Mouse (Mus musculus): Measurements from ENCODE around the gene Zyx.

Gene Zyx

DNA sequence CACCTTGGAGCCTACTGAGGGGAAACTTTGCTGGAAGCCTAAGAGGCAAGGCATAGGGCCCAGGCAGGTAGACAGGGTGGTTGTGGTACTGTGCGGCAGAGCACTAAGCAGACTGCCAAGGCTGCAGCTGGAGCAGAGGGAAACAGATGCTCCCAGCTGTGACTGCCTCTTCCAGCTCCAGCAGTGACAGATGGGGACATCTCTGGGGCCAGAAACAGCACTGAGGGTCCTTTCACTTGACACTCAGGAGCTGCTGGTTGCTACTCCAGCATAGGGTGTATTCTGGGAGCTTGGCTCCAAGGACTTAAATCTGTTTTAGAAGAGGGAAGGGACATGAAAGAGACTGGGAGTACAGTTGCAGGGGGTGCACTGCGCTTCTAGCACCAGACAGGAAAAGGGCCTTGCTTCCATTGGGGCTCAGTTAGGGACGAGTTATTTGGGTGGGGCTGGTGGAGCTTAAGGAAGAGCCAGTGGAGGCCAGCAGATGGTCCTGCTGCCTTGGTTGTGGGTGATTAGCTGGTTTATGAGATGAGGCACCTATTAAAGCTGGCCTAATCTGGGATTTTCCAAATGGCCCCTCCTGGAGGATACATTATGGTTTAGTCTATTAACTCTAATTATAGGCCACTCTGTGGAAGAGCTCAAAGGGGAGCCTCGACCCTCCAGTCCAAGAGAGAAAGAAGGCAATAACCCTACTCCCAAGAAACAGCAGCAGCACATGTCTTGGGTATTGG lies 21.4 kb downstream of the Zyx start:
- DNase-seq: no peak

DNA sequence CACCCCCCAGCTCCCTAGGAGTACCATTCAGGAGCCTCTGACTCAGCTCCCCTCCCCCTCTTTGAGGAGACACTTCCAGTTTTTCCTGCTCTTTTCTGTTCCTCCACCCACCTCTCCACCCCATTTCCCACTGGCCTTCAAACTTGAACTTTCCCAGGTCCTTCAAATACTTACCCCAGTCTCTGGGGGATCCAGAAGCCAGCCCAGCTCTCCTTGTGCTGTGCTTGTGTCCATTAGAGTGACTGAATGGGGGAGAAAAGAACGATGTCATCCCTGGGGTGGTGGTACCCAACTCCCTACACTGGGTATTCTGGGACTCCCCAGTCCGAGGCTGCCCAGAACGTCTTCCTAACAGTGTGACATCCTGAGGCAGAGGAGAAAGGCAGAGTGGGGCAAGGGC lies 22.6 kb downstream of the Zyx start:
- no peak for DNase-seq

DNA sequence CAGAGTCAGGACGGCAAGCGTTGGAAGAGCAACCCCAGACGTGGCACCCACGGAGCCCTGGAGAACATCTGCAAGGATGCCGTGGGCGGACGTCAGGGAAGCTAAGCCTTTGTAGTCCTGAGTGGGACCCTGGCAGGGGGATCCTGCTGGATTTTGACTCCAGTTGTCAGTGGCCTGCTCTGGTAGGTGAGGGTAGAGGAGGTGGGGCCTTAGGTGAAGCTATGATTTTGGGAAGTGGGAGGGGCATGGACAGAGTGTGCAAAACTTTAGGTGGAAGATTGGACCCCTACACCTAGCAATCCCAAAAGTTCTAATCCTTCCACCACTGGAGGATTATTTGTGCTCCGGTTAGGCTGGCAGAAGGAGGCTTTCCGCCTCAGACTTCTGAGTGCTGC lies 23.0 kb downstream of the Zyx start:
- no peak for DNase-seq

DNA sequence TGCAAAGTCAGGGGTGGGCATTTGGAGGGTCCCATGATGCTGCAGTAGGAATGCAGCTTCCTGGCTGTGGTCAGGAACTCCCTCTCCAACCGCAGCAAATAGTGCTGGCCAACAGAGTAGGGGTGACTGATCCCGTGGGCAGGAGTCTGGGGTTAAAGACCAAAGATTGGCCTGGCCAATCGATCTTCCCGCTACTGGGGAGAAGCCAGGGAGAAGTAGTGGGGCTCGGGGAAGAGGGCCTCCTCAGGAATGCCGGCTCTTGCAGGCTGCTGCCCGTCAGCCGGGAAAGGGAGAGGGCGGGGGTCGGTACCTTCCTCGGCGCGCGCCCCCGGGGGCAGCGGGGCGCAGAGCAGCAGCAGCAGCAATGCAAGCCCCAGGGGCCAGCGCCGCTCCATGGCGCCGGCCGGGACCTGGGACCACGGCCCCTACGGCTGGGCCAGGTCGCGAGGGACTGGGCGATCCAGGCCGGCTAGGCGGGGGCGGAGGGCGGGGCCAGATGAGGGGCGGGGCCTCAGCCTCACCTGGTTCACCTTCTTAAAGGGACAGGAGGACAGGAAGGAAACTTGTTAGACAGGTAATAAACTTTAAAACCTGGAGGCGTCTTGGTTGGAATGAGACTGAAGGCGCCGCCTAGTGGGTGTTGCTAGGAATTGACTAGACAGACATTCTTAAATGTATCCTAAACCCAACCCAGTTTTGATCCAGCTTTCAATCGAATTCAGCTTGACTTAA lies 23.6 kb downstream of the Zyx start, which contains the start of gene Epha1:
Gene Epha1, minus strand, starts transcription at position 453 of the 732 bp plus-strand sequence.
- peak; percentile 75 to 77 for DNase-seq

DNA sequence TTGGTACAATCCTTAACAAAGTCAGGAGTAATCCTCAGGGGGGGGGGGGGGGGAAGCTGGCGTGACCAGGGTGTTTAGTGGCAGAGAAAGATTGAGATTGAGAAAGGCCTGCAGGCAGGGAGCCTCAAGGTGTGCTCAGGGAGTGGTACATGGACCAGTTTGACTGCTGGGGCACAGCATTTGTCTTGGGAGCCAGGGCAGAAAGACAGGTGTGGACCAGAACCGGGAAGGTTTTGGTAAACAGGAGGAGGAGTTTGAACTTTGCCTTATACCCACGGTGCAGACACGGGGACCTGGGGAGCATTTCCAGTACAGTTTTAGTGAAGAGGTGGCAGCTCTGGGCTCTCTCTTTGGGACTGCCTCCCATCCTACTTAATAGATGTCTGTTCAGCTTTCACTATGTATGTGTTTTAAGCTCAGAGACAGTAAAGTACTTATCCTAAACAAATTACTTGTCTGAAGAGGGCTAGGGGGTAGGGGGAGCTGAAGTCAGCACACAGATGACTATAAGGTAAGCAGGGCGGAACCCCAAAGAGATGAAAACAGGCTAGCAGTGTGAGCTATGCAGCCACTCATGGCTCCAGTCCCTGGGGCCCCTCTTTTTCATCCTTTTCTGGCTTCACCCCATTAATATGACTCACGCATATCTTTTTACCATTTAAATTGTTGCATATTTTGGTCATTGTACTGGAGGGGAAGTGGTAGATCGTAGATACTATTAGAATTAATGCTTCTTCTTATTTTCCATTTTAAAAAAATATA lies 24.4 kb downstream of the Zyx start:
- DNase-seq: no peak

DNA sequence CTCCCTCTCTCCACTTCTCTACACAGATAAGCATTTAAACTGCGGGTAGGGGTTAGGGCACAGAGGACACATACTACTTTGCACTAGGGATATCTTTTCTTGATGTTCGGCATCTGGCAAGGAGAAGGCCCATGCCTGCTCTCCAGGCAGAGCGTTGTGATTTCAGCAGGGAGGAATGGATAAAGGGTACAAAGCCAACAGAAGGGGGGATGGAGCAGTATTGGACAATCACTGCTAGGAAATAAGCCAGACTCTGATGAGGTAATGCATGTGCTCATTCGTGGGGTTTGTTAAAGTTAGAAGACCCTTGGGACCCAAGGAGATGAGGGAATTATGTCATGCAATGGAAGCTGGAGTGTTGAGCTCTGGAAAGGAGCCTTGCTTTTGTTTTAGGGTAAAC lies 25.3 kb downstream of the Zyx start:
- DNase-seq: no peak

DNA sequence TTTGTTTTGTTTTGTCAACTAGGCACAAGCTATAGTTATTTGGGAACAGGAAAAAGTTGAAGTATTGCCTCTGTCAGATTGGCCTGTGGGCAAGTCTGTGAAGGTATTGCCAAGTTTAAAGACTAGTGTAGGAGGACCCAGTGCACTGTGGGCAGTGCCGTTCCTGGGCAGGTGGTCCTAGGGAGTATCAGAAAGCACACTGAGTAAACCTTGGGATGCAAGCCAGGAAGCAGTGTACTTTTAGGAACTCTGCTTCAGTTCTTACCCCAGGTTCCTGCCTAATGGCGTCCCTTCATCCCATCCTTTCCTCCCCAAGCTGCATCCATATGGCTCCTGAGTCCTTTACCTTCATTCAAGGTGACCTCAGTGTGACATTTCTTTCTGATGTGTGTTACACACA lies 25.7 kb downstream of the Zyx start:
- no peak for DNase-seq

DNA sequence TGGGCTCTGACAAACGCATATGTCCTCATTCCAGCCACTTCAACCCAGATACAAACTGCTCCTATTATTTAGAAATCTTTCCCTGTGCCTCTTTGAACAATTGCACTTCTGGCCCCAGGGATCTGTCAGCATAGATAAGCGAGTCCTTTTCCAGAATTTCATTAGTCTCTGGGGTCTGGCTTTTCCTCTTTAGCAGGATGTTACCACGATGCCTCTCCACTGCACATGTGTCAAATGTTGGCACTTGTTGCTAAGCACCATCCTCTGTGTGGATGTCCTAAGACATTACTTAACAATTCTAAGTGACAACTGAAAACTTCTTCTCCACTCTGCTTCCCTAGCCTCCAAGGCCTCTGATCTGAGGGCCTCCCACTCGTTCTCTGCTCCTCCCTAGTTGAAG lies 26.6 kb downstream of the Zyx start:
- no peak for DNase-seq

DNA sequence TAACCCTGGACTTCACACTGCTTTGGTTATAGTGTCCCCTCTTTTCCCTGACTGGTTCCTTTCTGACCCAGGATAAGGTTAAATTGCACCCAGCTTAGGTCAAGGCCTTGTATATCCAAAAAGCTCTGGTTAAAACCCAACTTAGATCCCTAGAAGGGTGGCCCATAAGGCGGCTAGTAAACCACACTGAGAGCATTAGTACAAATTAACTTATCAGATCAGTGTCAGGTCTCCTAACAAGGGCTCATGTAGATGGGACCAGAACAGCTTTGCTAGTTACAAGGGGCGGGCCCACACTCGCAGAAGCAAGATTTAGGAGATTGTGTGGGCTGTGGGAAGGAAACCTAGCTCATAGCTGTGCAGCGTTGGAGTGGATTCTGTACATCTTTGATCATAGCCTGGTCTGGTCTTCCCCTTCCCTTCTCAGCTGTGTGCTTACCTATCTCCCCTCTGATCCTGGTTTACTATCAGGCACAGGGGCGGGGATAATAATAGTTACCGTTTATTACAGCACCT lies 27.1 kb downstream of the Zyx start:
- no peak for DNase-seq

DNA sequence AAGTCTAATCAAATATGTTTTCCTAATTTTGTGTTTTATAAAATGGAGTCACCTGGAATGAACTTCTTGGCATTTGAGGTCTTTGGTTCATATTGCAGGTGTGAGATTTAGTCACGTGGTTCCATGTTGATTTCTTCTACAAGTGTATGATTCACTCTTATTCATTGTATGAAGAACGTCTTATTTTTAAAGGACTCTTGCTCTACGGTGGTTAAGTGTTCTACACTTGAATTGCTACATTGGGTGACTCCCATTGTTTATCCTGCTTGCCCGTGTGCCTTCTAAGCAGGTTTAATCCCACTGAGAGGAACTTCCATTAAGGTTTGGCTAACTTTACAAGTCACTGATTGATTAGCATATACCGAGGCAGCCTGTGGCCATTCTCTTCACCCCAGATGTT lies 27.9 kb downstream of the Zyx start:
- DNase-seq: no peak

DNA sequence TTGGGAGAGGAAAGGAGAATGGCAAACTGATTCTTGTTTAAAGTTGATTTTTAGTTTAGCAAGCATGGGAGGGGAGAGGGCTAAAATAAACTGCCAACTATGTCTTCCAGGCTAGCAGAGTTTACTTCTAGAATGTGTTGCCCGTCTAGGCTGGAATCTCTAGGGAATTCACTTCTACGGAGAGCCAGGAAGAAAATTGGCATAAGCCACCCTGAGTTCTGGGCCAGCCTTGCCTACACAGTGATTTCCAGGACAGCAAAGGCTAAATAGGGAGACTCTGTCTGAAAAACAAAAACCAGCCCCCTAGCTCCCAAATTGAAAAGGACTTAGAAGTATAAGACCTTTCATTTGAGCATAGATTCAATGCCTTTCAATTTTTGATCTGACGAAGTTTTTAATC lies 30.1 kb downstream of the Zyx start:
- no peak for DNase-seq

DNA sequence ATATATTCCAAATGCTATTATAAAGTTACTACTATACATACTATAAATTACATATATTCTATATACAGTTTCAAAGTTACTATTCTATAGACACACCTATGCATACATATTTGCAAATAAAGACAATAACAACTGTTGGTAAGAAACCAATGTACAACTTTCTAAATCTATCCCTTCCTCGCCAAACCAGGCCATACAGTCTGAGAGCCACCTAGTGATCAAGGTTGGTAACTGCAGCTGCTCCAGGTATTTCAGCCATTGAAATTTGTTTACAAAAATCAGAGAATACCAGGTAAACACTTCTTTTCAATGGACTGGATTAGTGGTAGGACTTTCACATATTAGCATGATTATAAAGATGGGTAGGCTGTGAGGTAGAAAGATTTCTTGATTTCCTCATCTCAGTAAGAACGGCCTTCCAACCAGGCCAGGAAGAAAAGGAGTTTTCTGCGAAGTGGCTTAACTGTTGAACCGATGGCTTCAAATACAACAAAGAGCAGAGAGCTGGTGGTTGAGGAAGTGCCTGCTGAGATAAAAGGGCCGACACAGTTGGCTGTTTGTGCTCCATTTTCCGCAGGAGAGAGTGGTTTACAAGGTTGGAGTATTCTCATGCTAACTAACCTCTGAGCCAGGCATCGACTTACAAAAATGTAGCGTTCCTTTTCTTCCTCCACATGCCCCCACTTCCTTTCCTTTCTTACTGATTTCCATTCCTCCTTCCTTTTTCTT lies 31.1 kb downstream of the Zyx start:
- peak; percentile 53 to 57 for DNase-seq

DNA sequence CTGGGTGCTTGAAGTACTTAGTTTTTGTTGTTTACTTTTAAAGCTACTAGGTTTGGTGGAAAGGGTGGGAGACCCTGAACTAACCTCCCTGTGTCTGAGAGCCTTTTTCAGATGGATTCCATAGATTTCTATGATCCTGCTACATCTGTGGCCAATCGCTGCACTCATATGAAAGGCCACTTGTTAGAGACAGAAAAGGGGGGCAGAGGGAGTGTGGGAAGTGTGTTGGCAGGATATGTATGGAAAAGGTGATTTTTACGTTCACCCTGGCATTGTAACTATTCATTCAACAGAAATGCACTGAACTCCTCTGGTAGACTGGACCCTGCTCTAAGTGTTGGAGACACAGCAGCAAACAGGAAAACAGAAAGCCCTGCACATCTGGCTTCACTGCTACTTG lies 31.8 kb downstream of the Zyx start:
- DNase-seq: no peak

DNA sequence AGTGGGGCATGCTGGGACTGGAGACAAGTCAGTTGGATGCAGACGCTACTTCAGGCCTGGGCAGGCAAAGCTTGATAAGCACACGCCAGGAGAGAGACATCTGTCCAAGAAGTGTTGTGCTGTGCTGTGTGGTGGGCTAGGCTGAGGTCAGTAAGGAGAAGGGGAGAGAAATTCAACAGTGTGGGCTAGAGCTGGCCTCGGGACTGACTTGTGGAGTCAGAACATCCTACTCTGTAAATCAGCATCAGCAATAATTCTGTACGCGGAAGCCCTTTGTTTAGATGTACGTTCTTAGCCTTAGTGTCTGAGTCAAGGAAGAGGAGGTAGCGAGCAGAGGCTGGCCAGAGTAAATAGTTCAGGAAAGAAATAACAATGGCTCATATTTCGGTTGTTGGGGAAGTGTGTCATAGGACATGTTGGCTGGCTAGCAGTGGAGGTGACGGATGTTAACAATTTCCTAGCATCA lies 32.5 kb downstream of the Zyx start:
- no peak for DNase-seq

DNA sequence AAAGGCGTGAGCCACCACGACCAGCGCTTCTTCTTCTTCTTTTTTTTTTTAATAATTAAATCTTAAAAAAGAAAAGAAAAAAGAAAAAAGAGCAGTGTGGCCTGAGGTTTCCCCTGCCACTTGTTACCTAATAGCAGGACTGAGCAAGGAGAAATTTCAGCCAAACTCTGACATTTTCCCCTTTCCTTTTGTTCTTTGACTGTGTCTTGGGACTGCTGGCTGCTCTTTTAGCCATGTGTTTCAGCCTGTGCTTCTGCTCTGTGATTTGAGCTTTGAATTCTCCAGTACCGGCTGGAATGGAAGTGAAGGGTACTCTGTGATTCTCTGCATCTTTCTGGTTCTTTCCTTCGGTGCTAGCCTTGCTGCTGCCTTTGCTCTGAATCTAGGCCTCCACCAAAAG lies 33.9 kb downstream of the Zyx start:
- no peak for DNase-seq

DNA sequence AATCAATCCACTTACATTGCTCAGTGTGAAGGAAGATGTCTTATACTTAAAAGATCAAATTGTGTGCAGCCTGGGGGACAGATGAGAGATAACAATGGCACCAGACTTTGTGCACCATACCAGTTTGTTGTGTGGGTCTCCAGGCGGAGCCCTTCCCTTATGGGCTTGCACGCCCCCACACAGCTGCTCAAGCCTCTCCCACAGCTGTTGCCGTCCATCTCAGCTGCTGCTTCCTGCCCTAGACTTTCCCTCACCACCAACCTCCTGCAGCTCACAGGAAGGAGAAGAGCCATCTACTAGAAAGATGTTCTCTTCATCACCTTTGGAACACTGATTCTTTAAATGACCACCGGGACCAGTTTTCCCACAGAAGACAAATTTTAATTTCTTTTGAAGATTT lies 36.2 kb downstream of the Zyx start:
- no peak for DNase-seq

DNA sequence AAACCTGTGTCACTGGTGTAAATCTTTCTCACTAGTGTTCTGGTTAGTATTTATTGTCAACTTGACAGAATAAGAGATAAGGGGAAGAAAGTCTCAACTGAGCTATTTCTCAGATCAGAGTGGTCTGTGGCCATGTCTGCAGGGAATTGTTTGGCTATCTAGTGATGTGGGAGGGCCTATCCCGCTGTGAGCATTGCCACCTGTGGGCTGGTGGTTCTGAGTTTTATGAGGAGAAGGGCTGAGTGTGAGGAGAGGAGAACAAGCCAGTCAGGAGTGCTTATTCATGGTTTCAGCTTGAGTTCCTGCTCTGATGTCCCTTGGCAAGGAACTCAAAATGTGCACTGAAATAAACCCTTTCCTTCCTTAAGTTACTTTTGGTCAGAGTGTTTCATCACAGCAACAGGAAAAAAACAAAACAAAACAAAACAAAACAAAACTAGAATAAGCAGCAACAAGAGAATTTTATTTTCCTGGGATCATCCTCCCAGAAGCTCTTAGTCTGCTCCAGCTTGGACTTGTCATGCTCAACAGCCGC lies 42.4 kb downstream of the Zyx start:
- DNase-seq: no peak

DNA sequence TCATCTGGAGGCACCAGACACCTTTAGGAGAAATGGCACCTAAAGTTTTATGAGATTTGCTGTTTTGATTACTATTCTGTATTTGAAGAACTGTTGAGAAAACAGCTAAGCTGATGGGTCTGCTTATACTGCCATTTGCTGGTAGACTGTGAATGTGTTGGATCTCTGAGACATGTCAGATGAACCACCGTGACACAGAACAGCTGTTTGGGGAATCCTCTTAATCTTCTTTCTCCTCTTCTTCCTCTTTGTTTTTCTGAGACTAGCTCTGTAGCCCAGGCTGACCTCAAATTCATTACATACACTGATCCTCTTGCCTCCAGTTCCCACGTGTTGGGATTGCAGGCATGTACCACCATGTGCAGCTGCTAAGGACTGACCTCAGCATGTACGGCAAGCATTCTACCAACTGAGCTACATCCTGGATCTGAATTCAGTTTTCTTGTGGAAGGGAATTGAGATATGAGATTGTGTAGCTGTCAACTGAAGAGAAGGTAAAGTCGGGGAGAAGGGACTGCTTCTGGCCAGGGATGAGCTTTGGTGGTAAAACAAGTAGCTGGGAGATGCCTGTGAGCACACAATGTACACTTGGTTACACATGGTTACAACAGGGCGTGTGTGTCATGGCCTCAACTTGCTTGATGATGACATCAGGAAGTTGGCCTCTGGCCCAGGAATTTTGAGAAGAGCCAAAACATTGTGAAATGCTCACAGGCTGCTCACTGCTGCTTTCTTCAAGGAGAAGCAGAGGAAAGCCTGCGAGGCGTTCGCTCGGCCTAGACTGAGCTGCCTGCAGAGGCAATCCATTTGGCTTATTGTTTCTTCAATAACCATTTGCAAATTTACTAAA lies 46.8 kb downstream of the Zyx start:
- DNase-seq: peak in 1 of 2 experiments; percentile 15

DNA sequence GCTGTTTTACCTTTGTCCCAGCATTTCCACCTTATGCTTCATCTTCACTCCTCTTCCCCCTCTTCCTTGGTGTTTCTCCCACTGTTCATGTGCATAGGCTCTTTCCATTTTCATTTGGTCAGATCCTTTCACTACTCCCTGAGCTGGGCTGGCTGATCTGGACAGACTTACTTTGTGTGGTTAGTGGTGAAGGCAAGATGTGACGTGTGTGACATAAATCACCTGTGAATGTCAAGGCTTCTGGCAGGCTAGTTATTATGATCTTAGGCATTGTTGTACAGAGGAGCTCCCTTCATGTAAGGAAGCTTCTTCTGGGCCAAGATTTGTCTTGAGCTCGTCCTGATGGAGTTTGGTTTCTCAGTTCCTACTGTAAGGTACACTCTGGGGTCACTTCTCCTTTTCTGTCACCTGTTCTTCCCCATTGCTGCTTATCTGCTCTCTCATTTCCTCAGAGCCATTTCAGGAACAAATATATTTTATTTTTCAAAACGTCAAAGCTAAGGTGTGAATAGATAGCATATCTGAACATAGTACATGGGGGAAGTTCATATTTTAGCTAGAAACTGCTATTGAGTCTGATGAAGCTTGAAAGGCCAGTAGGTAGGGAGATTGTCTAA lies 47.7 kb downstream of the Zyx start:
- DNase-seq: peak; percentile 40 to 54

DNA sequence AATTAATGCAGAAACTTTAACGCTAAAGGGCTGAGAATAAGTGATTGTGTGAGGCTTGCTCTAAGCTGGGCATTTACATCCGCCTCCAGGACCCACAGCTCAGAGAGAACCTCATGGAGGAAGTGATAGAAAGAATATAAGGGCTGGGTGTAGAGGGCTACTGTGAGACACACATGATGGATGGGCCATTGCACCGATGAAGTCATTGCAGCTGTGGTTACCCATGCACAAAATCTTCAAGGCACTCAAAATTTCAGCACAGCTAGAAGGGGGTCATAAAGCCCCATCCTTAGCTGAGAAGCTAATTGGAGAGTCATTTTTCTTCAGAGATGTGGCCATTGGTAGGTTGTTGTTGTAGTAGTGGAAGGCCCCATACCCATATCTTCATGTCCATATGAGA lies 48.9 kb downstream of the Zyx start:
- peak; percentile 50 to 55 for DNase-seq

DNA sequence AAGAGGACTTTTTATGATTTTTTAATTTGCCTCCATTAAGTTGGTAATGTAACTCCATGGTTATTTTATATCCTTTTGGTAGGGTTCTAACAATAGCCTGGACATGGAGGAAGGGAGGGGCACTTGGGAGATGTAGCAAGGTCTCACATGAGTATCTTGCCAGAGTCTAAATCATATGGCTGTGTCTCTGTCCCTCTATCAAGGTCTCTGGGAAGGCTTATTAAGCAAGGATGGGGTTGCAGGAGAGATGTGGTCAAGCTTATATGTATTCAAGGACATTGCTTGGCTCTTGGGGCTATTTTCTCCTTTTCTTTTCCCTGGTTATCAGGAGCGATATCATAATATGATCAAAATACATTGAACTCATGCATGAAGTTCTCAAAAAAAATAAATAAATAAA lies 49.6 kb downstream of the Zyx start:
- DNase-seq: no peak

Data from B cell, adult 2 months (primary cell).